Mouse (Mus musculus) embryo, embryonic 11 days (tissue): ENCODE results near the gene A930018P22Rik.
A peak's percentile ranks its signal among the peaks of the same experiment; 100 is the strongest.

Experiments used
- DNase-seq: peaks from one replicate; pipeline ENCODE4 v3.0.0-alpha.2; 2015

Gene A930018P22Rik

DNA sequence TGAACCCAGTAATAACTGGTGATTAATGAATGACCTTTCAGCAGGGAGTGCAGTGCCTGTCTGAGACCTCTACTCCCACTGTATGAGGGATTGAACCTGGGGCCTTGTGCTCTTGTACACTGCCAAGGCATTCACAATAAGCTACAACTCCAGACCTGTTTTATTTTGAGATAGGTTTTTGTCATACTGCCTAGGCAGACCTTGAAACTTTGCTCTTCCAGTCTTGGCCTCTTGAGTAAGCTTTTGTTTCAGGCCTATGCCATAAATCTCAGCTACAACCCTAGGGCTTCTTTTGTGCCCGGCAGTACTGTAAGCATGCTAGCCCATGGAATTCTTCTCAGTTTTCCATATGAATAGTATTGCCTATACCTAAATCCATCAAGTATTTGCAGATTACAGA lies 3.5 kb upstream of the A930018P22Rik start:
- no peak for DNase-seq

DNA sequence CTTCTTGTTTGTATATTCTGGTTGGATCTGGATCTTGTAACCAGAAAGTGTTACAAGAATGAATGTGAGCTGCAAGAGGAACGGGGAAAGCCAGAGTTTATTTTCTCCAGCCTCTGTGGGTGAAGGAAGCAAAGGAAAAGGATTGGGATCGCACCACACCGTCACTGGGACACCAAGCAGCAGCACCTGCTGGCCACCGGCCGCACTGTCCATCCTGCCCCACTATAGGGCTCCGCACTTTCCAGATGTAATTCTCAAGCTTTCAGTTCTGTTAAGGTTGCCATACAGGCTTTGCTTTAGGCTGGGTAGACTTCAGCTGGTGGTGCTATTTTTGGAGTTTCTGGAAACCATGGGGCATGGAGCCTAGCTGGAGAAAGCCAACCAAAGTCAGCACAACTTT lies 2.3 kb upstream of the A930018P22Rik start:
- DNase-seq: no peak

DNA sequence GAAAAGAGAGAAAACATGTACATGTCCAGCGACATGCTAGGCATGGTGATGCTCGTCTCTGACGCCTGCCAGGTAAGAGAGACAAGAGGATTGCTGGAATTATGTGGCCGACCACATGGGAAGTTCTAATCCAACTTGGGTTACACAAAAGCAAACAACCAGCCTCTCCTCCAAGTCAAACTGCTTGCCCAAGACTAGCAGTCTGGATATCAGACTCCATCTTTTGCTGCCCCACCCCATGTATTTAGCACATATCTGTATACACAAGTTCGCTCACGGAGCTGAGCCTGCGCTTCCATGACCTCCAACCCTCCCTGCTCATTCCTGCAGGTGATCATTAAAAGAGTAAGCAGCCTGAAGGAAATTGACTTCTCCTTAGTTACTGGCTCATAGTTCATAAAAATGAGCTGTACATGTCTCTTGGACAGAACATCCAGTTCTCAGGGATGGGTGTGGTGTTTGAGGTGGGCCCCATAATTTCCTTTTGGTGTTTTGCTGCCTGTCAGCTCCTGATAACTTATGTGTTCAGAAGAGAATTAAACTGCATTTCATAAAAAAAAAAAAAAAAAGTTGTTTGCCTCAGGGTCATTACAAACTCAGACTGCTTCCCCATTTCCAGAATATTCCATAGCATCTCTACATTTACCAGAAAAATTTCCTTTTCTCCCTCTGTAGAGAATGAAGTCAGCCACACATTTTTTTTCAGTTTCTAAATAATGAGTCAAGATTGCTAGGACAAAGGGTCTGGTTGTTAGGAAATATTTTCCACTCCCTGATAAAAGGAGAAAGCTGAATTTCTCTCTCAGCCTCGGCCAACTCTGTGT lies 676 bp upstream of the A930018P22Rik start:
- DNase-seq: no peak

DNA sequence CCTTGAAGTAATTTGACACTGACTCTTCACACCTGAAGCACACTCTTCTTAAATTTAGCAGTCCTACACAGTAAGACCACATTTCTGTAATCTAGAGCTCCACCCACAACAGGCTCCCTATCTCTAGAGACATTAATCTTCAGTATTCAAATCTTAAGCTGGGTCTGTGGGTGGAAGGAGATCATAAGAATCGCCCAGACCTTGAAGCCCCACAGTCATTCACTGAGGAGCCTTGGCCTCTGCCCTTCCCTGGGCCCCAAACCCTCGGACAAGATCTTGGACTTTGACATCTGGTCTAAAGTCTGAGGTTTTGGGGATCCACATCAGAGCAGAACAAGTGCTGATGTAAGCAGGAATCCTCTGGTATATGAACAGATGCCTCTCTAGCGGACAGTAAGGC lies 971 bp downstream of the A930018P22Rik start:
- DNase-seq: no peak

DNA sequence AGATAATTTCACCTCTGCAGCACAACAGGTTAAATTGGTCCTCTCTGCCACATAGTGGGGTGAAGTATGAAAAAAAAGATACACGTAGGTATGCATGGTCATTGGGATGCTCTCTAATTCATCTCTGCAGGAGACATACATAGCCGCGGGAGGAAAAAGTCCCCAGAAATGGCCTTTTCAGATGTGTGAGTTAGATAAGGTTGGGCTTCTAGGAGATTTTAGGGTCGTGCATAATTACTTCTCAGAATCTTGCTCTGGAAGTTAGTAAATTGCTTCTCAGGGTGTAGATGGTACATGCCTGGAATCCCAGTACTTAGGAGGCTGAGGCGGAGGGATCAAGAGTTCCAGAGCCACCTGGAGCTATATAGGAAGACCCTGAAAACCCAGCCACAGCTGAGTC lies 1.5 kb downstream of the A930018P22Rik start:
- DNase-seq: no peak

DNA sequence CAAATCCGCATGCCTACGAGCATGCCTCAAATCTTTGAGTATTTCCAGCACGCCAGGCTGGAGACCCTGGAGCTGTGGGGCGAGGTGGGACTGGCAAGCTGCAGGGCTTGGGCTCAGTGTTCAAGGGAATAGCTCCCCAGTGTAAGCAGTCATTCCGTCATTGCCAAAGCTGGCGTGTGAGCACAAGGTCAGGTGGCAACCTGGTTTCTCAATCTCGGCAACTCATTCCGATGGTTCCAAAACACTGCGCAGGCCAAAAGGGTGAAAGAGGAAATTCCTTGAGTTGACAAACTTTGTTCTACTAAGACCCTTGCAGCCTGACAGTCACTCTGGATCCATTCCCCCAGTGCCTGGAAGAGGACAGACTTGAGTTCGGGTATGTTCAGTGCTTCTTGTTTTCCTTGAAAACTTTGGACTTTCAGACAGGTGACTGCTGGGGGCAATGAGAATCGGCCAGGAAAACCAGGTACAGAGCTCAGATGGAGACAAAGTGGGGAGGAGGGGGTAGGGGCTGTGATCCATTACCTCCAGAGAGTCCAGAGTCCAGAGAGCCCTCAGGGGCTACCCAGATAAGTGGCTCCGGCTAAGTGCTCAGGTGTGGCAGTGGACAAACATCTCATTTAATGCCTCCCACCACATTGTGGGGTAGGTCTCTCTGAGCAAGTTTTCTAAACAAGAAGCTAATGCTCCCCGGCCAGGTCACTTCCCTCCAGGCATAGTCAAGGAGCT lies 6.4 kb downstream of the A930018P22Rik start:
- no peak for DNase-seq

DNA sequence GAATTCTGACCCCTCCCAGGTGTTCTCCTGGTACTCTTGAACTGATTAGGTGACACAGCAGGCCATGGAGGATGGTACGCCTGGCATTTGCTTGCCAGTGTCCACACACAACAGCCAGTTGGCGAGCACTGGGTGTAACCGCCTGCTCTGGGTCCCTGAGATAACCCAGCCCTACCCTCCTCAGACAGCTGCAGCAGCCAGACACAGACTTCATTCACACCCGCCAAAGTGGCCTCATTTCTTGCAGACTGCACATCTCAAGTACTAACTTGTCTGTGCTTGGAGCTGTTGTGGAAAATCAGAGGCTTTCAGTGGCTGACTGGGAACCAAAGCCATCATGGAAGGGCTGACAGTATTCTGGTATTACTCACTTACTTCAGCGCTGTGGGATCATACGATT lies 7.6 kb downstream of the A930018P22Rik start:
- DNase-seq: no peak

DNA sequence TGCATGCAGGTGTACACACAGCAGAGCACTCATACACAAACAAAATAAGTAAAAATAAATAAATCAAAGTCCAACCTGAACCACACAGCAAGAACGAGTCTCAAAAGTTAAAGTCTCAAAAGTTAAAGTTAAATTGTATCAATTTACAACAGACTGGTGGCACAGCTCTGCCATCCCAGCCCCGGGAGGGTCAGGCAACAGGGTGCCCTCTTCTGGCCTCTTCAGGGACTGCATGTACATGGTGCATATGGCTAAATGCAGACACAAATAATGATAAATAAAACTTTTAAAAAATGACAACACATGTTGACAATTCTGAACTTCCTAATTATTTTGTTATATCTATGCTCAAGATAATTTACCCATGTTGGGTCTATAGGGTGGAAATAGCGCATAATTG lies 8.4 kb downstream of the A930018P22Rik start:
- DNase-seq: no peak

DNA sequence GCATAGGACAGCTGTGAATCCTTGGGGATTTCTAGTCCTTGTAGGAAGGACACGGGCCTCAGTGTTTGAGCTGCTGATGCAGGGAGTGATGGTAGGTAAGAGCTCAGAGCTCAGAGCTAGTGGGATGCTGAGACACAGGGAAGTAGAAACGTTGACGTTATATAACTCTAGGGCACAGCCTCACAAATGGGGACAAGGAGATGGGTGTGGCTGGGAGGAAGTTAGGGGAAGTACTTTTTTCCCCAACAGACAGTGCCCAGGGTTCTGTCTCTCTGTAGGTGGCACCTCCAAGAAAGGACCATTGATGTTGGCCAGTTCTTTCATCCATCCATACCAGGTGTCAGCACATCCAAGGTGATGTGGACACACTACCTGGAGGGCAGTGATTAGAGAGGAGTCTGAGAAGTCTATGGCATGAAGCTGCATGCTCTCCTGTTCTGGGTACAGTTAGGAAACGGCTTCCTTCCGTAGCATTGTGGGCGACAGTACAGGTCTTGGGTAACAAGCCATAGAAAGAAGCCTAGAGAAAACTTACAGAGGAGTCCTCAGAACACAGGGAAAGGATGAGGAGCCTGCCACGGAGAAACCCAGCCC lies 9.8 kb downstream of the A930018P22Rik start:
- DNase-seq: no peak

DNA sequence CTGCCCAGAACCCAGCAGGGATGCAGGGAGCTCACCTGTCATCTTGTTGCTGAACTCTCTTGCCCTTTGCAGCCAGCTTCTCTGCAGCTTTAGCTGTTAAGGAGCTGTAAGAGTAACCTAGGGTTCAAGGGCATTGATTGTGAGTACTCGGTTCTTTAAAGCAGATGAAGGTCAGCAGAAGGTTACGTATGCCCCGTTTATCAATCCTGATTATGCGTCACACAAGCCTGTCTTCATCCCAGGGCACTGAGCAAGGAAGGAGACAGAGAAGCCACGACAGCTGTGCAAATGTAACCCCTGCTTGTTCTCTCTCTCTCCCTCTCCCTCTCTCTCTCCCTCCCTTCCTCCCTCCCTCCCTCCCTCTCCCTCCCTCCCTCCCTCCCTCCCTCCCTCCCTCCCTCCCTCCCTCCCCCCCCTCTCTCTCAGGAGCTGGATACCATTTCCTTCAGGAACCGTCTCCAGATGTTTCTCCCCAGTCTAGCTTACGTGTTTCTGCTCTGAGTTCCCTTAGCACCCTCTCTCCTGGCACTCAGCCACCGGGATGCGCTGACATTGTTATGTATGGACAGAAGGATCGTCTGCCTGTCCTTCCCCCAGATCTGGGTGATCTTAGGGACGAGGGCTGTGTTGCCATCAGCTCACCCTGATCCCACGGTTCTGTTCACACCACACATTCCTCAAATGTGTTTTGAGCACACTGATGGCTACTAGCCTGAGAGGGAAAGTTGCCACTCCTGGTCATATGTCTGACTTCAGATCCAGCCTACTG lies 10.7 kb downstream of the A930018P22Rik start:
- no peak for DNase-seq

DNA sequence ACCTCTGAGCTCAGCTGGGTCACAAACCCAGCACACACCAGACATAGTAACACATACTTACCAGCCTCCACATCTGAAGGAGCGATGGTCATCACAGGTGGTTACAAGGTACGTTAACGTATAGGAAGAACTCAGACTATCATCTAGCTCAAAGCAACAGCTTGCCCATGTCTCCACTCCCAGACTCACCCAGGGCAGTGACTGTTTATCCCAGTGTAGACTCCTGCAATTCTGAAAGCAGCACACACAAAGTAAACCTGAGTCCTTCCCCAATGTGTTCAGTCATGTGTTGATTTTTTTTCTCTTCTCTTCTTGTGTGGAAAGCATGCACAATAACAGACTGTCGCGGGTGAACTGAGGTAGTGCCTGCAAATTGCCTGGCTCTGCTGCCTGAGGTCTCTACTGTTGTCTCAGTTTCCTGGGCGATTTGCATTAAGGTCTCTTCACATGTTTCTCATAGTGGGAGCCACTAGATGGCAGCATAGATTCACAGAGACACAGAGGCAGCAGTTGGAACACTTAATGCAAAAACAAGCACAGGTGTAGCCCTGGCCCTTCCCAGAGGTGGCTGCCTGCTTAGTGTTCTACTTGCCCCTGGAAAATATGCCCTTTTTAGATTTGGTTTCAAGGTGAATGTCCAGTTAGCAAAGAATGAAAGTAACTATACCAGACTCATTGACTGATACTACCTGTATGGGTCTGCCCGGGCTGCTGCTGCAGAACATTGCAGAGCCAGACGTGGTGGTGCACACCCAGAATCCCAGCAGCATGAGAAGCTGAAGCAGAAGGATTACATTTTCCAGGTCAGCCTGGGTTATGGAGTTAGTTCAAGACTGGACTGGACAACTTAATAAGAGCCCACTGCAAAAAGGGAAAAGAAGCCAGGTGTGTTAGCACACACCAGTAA lies 11.8 kb downstream of the A930018P22Rik start:
- peak; percentile 83 for DNase-seq

DNA sequence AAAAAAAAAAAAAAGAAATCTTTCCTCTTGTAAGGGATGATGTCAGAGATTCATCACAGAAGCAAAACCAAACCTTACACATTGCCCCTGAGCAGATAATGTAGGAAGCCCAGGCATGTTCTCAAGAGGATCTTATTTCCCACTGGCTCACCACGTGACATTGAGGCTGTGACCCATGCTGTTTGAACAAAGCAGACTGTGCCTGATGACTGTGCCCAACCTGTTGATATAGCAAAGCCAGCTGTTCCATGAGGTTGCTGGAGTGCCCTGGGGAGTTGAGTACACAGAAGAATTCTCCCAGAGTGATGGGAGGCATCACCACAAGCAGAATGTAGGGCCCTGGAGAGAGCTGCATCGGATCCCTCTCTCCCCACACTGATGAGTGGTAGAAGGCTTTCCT lies 13.4 kb downstream of the A930018P22Rik start:
- no peak for DNase-seq

DNA sequence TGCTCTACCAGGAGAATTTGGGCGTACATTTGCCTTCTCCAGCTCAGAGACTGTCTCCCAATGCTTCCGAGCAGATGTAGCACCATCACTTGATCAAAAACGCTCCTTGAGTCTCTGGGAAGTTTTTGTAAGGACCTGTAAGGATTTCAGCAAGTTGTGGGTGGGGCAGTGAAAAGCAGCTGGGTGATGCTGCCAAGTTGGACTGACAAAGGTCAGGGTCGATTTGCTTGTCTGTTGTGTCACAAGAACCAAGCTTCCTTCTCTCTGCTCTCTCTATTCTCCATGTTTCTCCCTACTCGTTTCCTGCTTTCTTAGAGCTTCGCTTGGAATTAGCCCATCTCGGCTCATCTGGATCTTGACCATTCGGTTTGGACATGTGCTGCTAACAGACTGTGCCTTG lies 19.6 kb downstream of the A930018P22Rik start:
- DNase-seq: no peak

DNA sequence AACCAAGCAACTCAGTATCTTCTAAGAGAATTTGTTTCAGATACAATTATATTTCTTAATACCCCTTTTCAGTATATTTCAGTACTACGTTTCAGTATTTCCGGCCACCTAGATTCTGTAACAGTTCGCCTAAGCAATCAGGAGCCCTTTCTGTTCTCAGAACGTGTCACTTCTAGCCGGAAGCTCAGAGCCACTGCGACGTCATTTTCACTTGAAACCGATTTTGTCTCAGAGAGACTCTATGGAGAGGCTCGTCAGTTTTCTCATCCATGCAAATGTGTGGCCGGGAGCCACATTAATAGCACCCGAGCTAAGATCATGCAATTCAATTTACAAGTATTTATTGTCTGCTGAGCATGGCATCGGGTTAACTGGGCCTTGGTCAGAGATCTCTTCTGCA lies 21.4 kb downstream of the A930018P22Rik start:
- no peak for DNase-seq

DNA sequence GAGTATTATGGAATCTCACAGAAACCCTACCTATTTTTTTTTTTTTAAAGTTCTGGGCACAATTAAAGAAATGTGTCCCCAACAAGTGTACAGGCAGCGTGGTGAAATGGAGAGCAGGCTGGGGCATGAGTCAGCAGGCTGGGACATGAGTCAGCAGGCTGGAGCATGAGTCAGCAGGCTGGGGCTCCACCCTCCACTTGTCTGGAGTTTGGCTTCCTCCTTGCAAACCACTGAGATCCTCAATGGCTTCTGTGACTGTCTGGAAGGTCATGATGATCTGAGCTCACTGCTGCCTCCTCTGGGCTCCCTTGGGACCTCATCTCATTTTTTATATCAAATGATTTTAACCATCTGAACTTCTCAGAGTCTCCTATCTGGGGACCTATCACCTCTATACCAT lies 23.4 kb downstream of the A930018P22Rik start:
- DNase-seq: no peak

DNA sequence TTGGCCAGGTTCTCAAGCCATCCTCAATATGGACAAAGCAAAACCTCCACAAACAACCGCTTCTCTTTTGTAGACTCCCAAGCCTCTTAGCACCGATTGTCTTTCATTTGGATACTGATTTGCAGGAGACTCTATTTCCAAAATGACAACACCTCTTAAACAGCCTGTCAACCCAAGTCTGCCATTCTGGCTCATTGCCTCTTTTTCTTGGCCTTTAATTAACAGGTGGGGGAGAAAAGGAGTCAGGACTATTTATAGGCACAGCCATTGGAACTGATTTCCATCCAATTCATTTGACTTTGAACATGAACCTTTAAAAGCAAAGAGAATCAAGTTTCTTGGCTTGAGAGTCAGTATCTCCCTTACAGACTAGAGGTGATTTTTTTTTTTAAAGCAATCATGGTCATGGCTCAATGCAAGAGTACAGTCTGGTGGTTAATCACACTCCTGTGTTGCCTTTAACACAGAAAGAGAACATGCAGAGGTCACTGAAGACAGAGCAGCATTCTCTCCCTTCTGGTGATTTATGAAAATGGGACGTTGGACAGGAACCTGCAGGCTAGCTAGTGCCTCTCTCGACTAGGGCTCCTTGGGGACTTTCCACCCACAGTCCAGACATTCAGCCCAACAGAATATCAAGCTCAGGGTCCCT lies 25.5 kb downstream of the A930018P22Rik start:
- no peak for DNase-seq

DNA sequence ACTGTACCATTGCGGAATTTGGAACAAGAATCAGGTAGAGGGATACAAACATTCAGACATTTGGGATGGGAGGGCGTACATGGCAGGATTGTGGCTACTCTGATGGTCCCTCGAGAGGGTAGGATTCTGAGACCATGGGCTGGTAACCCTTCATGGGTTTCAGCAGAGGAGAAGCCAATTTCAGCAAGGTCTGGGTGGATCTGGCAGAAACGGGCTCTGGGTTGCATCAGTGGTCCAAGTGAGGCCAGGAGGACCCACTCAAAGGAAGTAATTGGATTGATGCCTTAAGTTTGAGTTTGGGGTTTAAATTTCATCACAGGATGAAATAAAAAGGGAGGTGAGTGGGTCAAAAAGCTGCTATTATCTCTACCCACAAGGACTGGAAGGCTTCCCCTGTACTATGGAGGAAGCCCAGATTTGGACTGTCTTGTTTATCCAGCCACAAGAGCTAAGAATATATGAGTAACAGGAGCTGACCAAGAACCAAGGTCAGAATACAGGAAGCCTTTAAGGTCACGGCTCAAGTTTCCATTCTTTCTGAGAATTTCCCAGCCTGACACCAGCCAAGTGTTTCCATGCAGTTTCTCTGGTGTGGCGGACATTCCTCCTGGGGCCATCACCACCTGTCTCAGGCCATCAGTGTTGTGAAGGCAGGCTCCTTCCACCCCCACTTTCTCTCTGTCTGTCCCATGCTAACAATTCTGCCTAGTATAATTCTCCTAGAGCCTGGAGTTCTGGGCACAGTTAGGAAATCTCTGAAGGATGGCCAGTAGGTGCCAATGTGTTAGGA lies 28.2 kb downstream of the A930018P22Rik start:
- peak; percentile 17 for DNase-seq

DNA sequence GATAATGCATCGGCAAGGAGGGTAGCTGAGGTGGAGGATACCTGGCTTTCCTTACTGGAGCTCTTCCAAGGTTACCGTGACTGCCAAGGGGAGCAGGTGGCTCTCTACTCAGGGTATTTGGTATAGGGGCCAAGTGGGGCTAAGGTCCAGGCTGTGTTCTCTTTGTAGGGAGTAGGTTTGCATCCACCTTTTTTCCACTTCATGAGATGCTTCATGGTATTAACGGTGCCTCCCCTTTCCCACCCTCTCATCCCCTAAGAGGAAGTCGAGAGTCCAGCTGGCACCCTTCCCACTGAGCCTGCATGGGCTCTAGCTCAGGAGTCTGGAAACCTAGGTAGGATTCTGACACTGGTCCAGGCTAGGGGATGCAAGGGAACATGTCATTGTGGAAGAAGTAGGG lies 30.8 kb downstream of the A930018P22Rik start:
- DNase-seq: no peak

DNA sequence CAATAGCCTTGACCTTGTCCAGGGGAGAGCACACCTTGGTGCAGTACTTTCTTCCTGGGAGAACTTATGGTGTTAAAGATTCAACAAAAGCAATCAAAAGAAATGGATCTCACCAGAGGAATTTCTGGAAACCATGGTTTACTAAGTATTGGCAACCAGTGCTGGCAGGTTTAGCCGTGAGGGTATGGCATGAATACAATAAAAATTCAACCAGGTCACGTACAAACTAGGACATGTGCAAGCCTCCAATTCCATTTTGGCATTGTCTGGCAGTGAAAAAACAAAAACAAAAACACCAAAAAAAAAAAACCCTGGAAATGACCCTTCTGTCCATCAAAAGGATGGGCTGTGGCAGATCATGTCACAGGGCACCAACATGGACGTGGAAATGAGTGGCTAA lies 31.3 kb downstream of the A930018P22Rik start:
- DNase-seq: no peak

DNA sequence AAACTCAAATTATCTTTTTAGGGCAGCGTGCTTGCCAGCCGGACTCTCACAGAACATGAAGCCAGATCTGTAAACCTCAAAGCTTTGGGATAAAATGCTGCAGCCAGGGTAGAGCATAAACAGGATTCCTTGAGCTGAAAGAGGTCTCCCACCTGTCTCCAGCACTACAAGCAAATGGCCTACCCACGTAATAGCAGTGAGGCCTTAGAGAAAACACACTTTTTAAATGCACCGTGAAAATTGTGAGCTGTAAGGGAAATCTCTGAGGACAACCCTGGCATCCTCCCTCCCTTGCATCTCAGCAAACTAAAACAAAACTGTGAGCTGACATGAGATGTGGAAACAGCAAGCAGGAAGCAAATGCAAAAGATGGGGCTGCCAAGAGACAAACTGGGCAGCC lies 35.3 kb downstream of the A930018P22Rik start:
- DNase-seq: no peak

DNA sequence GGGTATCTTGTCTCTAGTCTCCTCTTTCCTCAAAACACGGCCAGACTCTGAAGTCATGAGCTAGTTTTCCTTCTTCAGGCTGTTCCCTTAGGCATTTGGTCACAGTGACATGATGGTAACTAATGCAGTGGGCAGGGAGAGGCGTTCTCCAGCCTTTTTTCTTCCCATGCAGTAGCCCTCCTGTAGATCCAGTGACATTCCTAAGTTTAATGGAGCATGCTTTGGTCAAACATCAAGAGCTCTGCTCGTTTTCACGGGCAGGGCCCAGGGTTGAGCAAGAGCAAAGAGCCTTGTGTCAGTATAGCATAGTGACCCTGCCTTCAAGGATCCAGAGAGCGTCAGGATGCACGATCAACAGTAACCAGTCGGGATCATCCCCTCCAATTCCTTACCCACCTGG lies 40.8 kb downstream of the A930018P22Rik start:
- no peak for DNase-seq
